ENCODE assay signal across 8 mouse cellular contexts in the genomic region with DNA sequence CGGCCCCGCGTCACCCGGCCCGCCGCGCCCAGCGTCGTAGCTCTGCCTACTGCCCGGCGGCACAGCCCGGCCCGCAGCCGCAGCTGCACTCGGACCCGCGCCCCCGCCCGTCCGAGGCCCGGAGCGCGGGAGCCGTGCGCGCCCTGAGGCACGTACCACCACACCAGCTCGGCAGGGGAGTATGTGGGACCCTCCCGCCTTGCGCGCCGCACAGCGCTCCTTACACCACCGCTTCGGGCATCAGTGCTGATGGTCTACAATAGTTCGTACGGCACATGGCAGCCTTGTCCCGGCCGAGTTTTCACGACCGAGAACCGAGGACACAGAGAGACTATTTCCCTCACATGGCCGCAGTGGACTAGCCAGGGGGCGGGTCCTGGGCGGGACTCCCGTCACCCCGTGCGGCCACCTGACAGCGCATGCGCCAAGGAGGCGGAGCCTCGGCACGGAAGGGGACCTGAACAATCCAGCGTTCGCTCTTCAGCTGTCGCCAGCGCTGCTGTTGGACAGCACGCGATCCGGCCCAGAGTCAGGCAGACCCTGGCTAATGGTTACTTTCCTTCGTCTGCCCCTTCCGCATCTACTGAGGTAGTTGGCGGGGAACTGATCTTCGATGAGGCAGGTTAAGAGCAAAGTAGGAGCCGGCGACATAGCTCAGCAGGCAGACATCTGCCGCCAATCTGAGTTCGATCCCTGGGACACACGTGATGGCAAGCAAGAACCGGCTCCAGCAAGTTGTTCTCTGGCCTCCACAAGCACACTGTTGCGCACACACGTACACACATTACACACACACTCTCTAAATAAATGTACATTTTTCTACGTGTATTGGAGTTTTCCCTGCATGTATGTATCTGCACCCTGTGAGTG. TPM values are rescaled to one million over a fixed set of nuclear protein-coding genes. Genes with fewer than 3 reads are reported as not detected.
A peak's percentile ranks its signal among the peaks of the same experiment; 100 is the strongest.
DNase-seq lines count a peak whose midpoint lies in the region; ATAC-seq lines count a peak whose summit lies in the region.

Gene Paxip1 (minus strand): TSS at position 389 of the 870 bp plus-strand sequence.

- peak; percentile 99 for DNase-seq in Muller cell, postnatal 12 days (ENCODE audit: inconsistent ontology term)
- peak; percentile 96 for DNase-seq in cerebellum, adult 9-11 months
- DNase-seq in frontal cortex, adult 2 months (ENCODE audit: extremely low spot score in 1 of 2, low spot score in 1 of 2): peak; percentile 87 to 95
- DNase-seq in hindbrain, embryonic 11.5 days (ENCODE audit: low spot score): peak; percentile 98
- peak; percentile 95 to 97 for DNase-seq in layer of hippocampus, postnatal 10 days (ENCODE audit: low spot score in 2 of 2)
- peak; percentile 97 for DNase-seq in lung, postnatal 10 days
- DNase-seq in ovary, postnatal 36 days (ENCODE audit: low spot score): peak; percentile 97
- DNase-seq in thymus, postnatal 25 days: peak; percentile 96

- H3K9me3 ChIP-seq in hindbrain, embryonic 11.5 days (ENCODE audit: control insufficient read depth, low read length): no peaks in the 10 kb centered on the region

- peak; percentile 97 for ATAC-seq in hindbrain, embryonic 11.5 days (ENCODE audit: low FRiP score)

- H3K36me3 ChIP-seq in hindbrain, embryonic 11.5 days (ENCODE audit: control insufficient read depth, insufficient read depth, low read length): peaks cover 3% of the 10 kb centered on the region; the same call in 1 of the 2 replicates

- peak within 1 kb of the TSS; percentile 91 for H3K27ac ChIP-seq in hindbrain, embryonic 11.5 days (ENCODE audit: low read depth, low read length)

- H3K4me1 ChIP-seq in hindbrain, embryonic 11.5 days (replicated peaks; ENCODE audit: control insufficient read depth, insufficient read depth, low read length): peaks cover 6% of the 10 kb centered on the region

- no peaks in the 10 kb centered on the region for H3K27me3 ChIP-seq in hindbrain, embryonic 11.5 days (ENCODE audit: control insufficient read depth, insufficient read depth, low read length)

- peak within 1 kb of the TSS; percentile 84 for H3K9ac ChIP-seq in hindbrain, embryonic 11.5 days (ENCODE audit: low read depth, low read length)

- WGBS in hindbrain, embryonic 11.5 days: under 1% methylated on average over 67 of the region's 73 CpGs

- H3K4me2 ChIP-seq in hindbrain, embryonic 11.5 days (replicated peaks; ENCODE audit: low read depth, low read length): peak within 1 kb of the TSS; percentile 66

- peak within 1 kb of the TSS; percentile 82 for H3K4me3 ChIP-seq in hindbrain, embryonic 11.5 days (ENCODE audit: low read depth, low read length)

RNA-seq across cellular contexts. Expression of gene Paxip1, which starts in this region (rescaled TPM):
- polyA plus RNA-seq in frontal cortex, adult 2 months (2012; rRNA removed): 39.2 and 40.0 TPM in 2 replicates
- 34.6 and 41.9 TPM in 2 replicates for polyA plus RNA-seq in hindbrain, embryonic 11.5 days (2014; fragmentation: Nextera tagmentation; extraction: Ambion mirVana)
- total RNA-seq in layer of hippocampus, postnatal 10 days (2021): 10 to 100 TPM; 40.9 to 47.9 TPM

Comparison
In these comparisons a context has a peak if more than half of its experiments do, and no peak if none do; other contexts are left out.
1. Peak in every context shown above with its lines: DNase-seq, ATAC-seq, H3K4me3 ChIP-seq and H3K27ac ChIP-seq.